In the genomic region with DNA sequence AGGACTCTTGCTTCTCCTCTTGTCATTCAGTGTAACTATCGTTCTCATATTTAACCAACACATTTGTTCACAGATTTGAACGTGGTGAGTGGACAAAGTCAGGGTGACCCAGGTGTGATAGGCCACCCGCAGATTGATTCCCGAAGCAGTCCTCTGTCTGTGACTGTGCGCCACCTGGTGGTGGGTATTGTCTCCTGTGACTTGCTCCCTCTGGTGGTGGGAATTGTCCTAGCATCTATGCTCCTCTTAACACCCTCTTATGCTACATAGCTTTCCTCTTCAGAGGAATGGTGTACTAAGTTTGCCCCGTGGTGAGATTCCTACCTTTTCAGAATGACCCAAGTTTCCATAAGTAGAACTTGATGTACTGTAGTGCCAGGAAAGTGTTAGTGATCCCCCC, we compare ENCODE assay signal across 10 mouse cellular contexts. TPM values are rescaled to one million over a fixed set of nuclear protein-coding genes. Genes with fewer than 3 reads are reported as not detected.
DNase-seq lines count a peak whose midpoint lies in the region; ATAC-seq and TF ChIP-seq lines count a peak whose summit lies in the region.
"Had no signal": no experiment of that assay in that cellular context is flagged by ENCODE, and none has a peak within 500 bp of the region (broad histone marks: within the 10 kb centered on the region; RNA-seq: fewer than 3 reads in every experiment).

No protein-coding gene starts in this region.

- no peaks in the 10 kb centered on the region for H3K4me1 ChIP-seq in intestine, embryonic 14.5 days (replicated peaks; ENCODE audit: control insufficient read depth, insufficient read depth, low read length)
- no peaks in the 10 kb centered on the region for H3K4me1 ChIP-seq in intestine, embryonic 16.5 days (ENCODE audit: control insufficient read depth, insufficient read depth, low read length)
- no peaks in the 10 kb centered on the region for H3K4me1 ChIP-seq in embryonic facial prominence, embryonic 11.5 days (ENCODE audit: control insufficient read depth, insufficient read depth, low read length)
- H3K4me1 ChIP-seq in olfactory bulb, adult 2 months (ENCODE audit: control insufficient read depth, insufficient read depth, low read length) = peaks cover 3% of the 10 kb centered on the region; the same call in 1 of the 2 replicates
- H3K4me1 ChIP-seq: stomach, embryonic 15.5 days had no signal

- no peak for ATAC-seq in intestine, embryonic 14.5 days (replicated peaks; ENCODE audit: low FRiP score, low TSS enrichment, low read depth)
- ATAC-seq in intestine, embryonic 16.5 days = no peak
- ATAC-seq in embryonic facial prominence, embryonic 11.5 days (replicated peaks; ENCODE audit: insufficient number of reproducible peaks, low FRiP score, low TSS enrichment, low read depth) = no peak

- TF ChIP-seq POLR2A in olfactory bulb, adult 2 months (IDR thresholded peaks at IDR 0.05; ENCODE audit: insufficient read depth, low read depth, low read length) = no peak

- H3K9ac ChIP-seq in intestine, embryonic 14.5 days (ENCODE audit: low read length) = no peak overlapping the region
- H3K9ac ChIP-seq in intestine, embryonic 16.5 days (ENCODE audit: low read depth, low read length) = no peak overlapping the region
- H3K9ac ChIP-seq in embryonic facial prominence, embryonic 11.5 days (replicated peaks; ENCODE audit: low read length) = no peak overlapping the region
- H3K9ac ChIP-seq: embryonic facial prominence, embryonic 15.5 days; stomach, embryonic 15.5 days had no signal

- H3K27me3 ChIP-seq in intestine, embryonic 14.5 days (replicated peaks; ENCODE audit: control insufficient read depth, insufficient read depth, low read length) = no peaks in the 10 kb centered on the region
- no peaks in the 10 kb centered on the region for H3K27me3 ChIP-seq in intestine, embryonic 16.5 days (replicated peaks; ENCODE audit: control insufficient read depth, insufficient read depth, low read length)
- no peaks in the 10 kb centered on the region for H3K27me3 ChIP-seq in embryonic facial prominence, embryonic 11.5 days (ENCODE audit: control insufficient read depth, insufficient read depth, low read length)
- H3K27me3 ChIP-seq: embryonic facial prominence, embryonic 15.5 days; stomach, embryonic 15.5 days had no signal

- no peak overlapping the region for H3K4me2 ChIP-seq in intestine, embryonic 14.5 days (ENCODE audit: low read length)
- H3K4me2 ChIP-seq in intestine, embryonic 16.5 days (ENCODE audit: low read depth, low read length) = no peak overlapping the region
- H3K4me2 ChIP-seq in embryonic facial prominence, embryonic 11.5 days (ENCODE audit: low read depth, low read length) = no peak overlapping the region
- H3K4me2 ChIP-seq: embryonic facial prominence, embryonic 15.5 days; stomach, embryonic 15.5 days had no signal

- TF ChIP-seq CTCF in olfactory bulb, adult 2 months (IDR thresholded peaks at IDR 0.05; ENCODE audit: insufficient read depth, low read depth, low read length) = peak; percentile 99

- no peaks in the 10 kb centered on the region for H3K36me3 ChIP-seq in intestine, embryonic 14.5 days (ENCODE audit: control insufficient read depth, insufficient read depth, low read length)
- H3K36me3 ChIP-seq in intestine, embryonic 16.5 days (ENCODE audit: control insufficient read depth, insufficient read depth, low read length) = no peaks in the 10 kb centered on the region
- H3K36me3 ChIP-seq in embryonic facial prominence, embryonic 11.5 days (replicated peaks; ENCODE audit: control insufficient read depth, insufficient read depth, low read depth, low read length) = no peaks in the 10 kb centered on the region
- H3K36me3 ChIP-seq: embryonic facial prominence, embryonic 15.5 days; stomach, embryonic 15.5 days had no signal

- intact Hi-C loops in left cerebral cortex, postnatal 25 days (cut with DNase I) = loop anchor here (1.0 to 5.0 kb wide), 4 partner anchors 280 to 412 kb away; no protein-coding TSS in a partner anchor

- WGBS in intestine, embryonic 14.5 days = 40% methylated on average over 6 of the region's 6 CpGs
- WGBS in intestine, embryonic 16.5 days = 35% methylated on average over 6 of the region's 6 CpGs
- 32% methylated on average over 6 of the region's 6 CpGs for WGBS in embryonic facial prominence, embryonic 11.5 days
- WGBS in olfactory bulb, adult 2 months = 21% methylated on average over 6 of the region's 6 CpGs

- no peaks in the 10 kb centered on the region for H3K9me3 ChIP-seq in intestine, embryonic 14.5 days (ENCODE audit: control insufficient read depth, low read length)
- H3K9me3 ChIP-seq in intestine, embryonic 16.5 days (ENCODE audit: control insufficient read depth, low read length) = no peaks in the 10 kb centered on the region
- no peaks in the 10 kb centered on the region for H3K9me3 ChIP-seq in embryonic facial prominence, embryonic 11.5 days (replicated peaks; ENCODE audit: control insufficient read depth, low read length)
- H3K9me3 ChIP-seq: embryonic facial prominence, embryonic 15.5 days; stomach, embryonic 15.5 days had no signal

- no peak overlapping the region for H3K27ac ChIP-seq in intestine, embryonic 14.5 days (ENCODE audit: low read depth)
- no peak overlapping the region for H3K27ac ChIP-seq in intestine, embryonic 16.5 days (ENCODE audit: low read length)
- no peak overlapping the region for H3K27ac ChIP-seq in embryonic facial prominence, embryonic 11.5 days (replicated peaks; ENCODE audit: low read depth, low read length)
- no peak overlapping the region for H3K27ac ChIP-seq in olfactory bulb, adult 2 months (ENCODE audit: insufficient read depth, low read depth, low read length)
- H3K27ac ChIP-seq: embryonic facial prominence, embryonic 15.5 days; stomach, embryonic 15.5 days had no signal

- H3K4me3 ChIP-seq in intestine, embryonic 14.5 days (ENCODE audit: low read depth, low read length) = no peak overlapping the region
- no peak overlapping the region for H3K4me3 ChIP-seq in intestine, embryonic 16.5 days (ENCODE audit: low read length)
- H3K4me3 ChIP-seq in embryonic facial prominence, embryonic 11.5 days (ENCODE audit: low read depth, low read length) = no peak overlapping the region
- no peak overlapping the region for H3K4me3 ChIP-seq in olfactory bulb, adult 2 months (ENCODE audit: insufficient read depth, low read depth, low read length)
- H3K4me3 ChIP-seq: embryonic facial prominence, embryonic 15.5 days; stomach, embryonic 15.5 days had no signal

- DNase-seq in intestine, embryonic 14.5 days (ENCODE audit: low spot score) = peak; percentile 97
- DNase-seq in adrenal gland, postnatal 14 days = peak; percentile 91
- peak; percentile 85 for DNase-seq in embryonic facial prominence, embryonic 11.5 days (ENCODE audit: low spot score)
- peak; percentile 93 for DNase-seq in heart, postnatal 4 days
- peak; percentile 88 for DNase-seq in left cerebral cortex, postnatal 25 days (ENCODE audit: low spot score in 2 of 2)
- DNase-seq in thymus, adult 18-20 months = peak; percentile 24 to 43

RNA-seq across cellular contexts. Expression of a gene that starts 4.7 kb away (rescaled TPM):
- 8.4 and 8.7 TPM in 2 replicates for polyA plus RNA-seq in intestine, embryonic 14.5 days (2014; fragmentation: Nextera tagmentation; extraction: Ambion mirVana)
- 3.7 and 4.7 TPM in 2 replicates for polyA plus RNA-seq in intestine, embryonic 16.5 days (2015; fragmentation: Nextera tagmentation; extraction: Ambion mirVana)
- total RNA-seq in adrenal gland, postnatal 14 days (2021) = 4.4 and 5.1 TPM in 2 replicates
- polyA plus RNA-seq in embryonic facial prominence, embryonic 11.5 days (2014; fragmentation: Nextera tagmentation; extraction: Ambion mirVana) = 8.8 and 9.9 TPM in 2 replicates
- total RNA-seq in heart, postnatal 4 days (2021) = 10 to 100 TPM; 11.9 to 13.2 TPM
- total RNA-seq in left cerebral cortex, postnatal 25 days (2021) = 10 to 100 TPM in 1 of 2 experiments, 1 to 10 TPM in 1; 8.5 to 12.5 TPM
- not detected in 2 replicates for polyA plus RNA-seq in olfactory bulb, adult 2 months (2012; ENCODE audit: insufficient read depth, insufficient read length, low replicate concordance, missing spikeins)

RNA-seq across cellular contexts. Expression of a gene that starts 45.3 kb away (rescaled TPM):
- polyA plus RNA-seq in intestine, embryonic 14.5 days (2014; fragmentation: Nextera tagmentation; extraction: Ambion mirVana) = 66.1 and 67.6 TPM in 2 replicates
- polyA plus RNA-seq in intestine, embryonic 16.5 days (2015; fragmentation: Nextera tagmentation; extraction: Ambion mirVana) = 43.8 and 49.5 TPM in 2 replicates
- total RNA-seq in adrenal gland, postnatal 14 days (2021) = 43.2 and 46.0 TPM in 2 replicates
- 46.9 and 53.3 TPM in 2 replicates for polyA plus RNA-seq in embryonic facial prominence, embryonic 11.5 days (2014; fragmentation: Nextera tagmentation; extraction: Ambion mirVana)
- 10 to 100 TPM; 45.0 to 47.3 TPM for total RNA-seq in heart, postnatal 4 days (2021)
- total RNA-seq in left cerebral cortex, postnatal 25 days (2021) = 10 to 100 TPM; 42.7 to 43.0 TPM
- polyA plus RNA-seq in olfactory bulb, adult 2 months (2012; ENCODE audit: insufficient read depth, insufficient read length, low replicate concordance, missing spikeins) = not detected in 2 replicates

Comparison
In these comparisons a context has a peak if more than half of its experiments do, and no peak if none do; other contexts are left out.
1. DNase-seq: peak in every context shown above with its lines; median percentile 97 in intestine, embryonic 14.5 days; 93 in heart, postnatal 4 days; 91 in adrenal gland, postnatal 14 days; 88 in left cerebral cortex, postnatal 25 days; 85 in embryonic facial prominence, embryonic 11.5 days; 34 in thymus, adult 18-20 months.